Mouse (Mus musculus): ENCODE measurements around the gene Rps6kb1. TPM values are rescaled to one million over a fixed set of nuclear protein-coding genes. Genes with fewer than 3 reads are reported as not detected.

The Rps6kb1 gene
- polyA plus RNA-seq, 1 experiment from 2014 or later: 38.4 TPM

DNA sequence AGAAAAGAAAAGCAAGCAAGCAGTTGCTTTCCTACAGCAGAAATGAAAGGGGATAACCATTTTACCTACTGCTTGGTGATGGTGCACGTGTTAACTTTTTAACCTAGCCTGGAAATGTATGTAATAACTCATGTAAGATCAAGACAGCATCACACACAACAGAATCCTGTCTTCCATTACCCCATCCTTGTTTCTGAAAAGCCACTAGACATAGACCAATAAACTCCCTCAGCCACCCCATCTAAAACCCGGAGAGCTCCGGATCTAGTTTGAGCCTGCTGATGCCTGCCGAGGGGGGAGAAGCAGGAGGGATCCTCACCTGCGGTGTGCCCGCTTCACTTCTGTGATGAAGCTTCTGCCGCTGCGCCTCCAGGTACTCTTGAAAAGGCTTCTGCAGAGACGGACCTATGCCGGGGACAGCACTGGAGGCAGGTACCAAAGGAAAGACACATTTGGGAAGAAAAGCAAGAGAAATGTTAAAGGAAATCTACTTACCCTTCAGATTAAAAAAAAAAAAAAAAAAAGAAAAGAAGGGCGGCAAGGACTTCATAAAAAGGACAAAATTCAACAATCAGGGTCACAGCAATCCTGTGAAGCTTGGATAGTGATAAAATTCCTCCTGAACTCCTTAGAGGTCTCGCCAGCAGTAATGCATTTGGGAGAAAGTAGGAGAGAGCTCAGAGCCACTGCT, 41.7 kb upstream of the Rps6kb1 start:
- peak overlapping the region; percentile 71 for H3K4me3 ChIP-seq
- H3K4me2 ChIP-seq: peak overlapping the region; percentile 73
- H3K27ac ChIP-seq: peak overlapping the region; percentile 93
- peaks cover 31% of the 10 kb centered on the region for H3K4me1 ChIP-seq (replicated peaks)
- H3K9me3 ChIP-seq (replicated peaks): no peaks in the 10 kb centered on the region
- H3K9ac ChIP-seq: peak overlapping the region; percentile 81
- no peaks in the 10 kb centered on the region for H3K36me3 ChIP-seq
- H3K27me3 ChIP-seq: no peaks in the 10 kb centered on the region
- 3% methylated on average over 12 of the region's 12 CpGs for WGBS
- no peak for ATAC-seq (replicated peaks; ENCODE audit: insufficient number of reproducible peaks, insufficient read depth, low FRiP score, low read depth)

DNA sequence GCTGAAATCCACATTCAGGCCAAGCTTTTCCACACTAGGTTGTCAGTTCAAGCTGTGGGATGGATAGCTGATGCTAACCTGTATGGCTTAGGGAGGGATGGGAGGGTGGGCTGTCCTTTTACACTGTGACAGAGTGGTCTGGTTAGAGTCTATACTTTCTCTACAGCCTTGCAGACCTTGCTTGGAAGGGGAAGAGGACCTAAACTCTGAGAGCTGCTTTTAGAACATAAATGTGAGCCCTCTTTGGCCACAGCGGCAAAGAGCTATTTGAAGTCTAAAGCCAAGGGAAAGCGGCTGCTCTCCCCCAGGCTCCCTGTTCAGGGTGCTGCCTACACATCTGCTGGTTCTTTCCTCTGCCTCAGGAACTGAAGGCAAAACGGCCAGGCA, 41.0 kb upstream of the Rps6kb1 start:
- no peaks in the 10 kb centered on the region for H3K27me3 ChIP-seq
- H3K9me3 ChIP-seq (replicated peaks): no peaks in the 10 kb centered on the region
- H3K36me3 ChIP-seq: no peaks in the 10 kb centered on the region
- H3K4me3 ChIP-seq: peak overlapping the region; percentile 71
- 9% methylated on average over 3 of the region's 3 CpGs for whole genome bisulfite sequencing
- peak overlapping the region; percentile 73 for H3K4me2 ChIP-seq
- H3K9ac ChIP-seq: peak overlapping the region; percentile 60
- no peak for ATAC-seq (replicated peaks; ENCODE audit: insufficient number of reproducible peaks, insufficient read depth, low FRiP score, low read depth)
- peaks cover 38% of the 10 kb centered on the region for H3K4me1 ChIP-seq (replicated peaks)
- peak overlapping the region; percentile 93 for H3K27ac ChIP-seq

DNA sequence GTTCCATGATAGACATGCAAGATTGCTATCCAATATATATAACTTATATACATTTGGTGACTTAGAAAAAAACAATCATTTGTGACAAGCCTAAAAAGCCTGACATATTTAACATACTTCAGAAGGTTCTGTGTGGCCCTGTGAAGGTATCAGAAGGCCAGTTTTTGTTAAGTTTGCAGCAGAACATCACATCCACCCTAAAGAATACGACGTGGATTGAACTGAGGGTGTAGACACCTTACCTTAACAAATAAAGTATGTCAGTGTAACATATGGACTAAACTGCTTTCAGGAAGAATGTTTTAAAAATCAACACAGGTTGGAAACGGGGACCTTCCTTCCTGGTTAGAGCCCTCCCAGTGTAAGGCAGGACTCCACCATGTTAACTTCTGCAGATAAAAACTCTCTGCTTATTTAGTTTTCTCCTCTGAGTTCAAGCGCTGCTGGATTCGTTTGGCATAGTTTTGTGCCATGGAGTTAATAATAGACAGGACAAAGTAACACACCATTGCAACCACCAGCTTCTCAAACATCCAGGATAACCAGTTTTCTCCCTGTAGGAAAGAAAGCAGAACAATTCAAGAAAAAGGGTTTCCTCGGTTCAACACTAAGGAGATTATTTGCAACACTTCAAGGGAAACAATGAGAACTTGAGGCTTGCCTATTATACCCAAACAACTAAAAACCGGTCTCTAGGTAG, 40.4 kb upstream of the Rps6kb1 start:
- Histone ChIP-seq H3K4me2 (peak overlapping the region; percentile 73), H3K9me3 (replicated peaks) (no peaks in the 10 kb centered on the region), H3K36me3 (no peaks in the 10 kb centered on the region), H3K27ac (peak overlapping the region; percentile 93), H3K4me3 (peak overlapping the region; percentile 71), H3K9ac (peak overlapping the region; percentile 60), H3K27me3 (no peaks in the 10 kb centered on the region), H3K4me1 (replicated peaks) (peaks cover 41% of the 10 kb centered on the region)
- WGBS: 35% methylated on average over 7 of the region's 7 CpGs
- ATAC-seq (replicated peaks; ENCODE audit: insufficient number of reproducible peaks, insufficient read depth, low FRiP score, low read depth): no peak

DNA sequence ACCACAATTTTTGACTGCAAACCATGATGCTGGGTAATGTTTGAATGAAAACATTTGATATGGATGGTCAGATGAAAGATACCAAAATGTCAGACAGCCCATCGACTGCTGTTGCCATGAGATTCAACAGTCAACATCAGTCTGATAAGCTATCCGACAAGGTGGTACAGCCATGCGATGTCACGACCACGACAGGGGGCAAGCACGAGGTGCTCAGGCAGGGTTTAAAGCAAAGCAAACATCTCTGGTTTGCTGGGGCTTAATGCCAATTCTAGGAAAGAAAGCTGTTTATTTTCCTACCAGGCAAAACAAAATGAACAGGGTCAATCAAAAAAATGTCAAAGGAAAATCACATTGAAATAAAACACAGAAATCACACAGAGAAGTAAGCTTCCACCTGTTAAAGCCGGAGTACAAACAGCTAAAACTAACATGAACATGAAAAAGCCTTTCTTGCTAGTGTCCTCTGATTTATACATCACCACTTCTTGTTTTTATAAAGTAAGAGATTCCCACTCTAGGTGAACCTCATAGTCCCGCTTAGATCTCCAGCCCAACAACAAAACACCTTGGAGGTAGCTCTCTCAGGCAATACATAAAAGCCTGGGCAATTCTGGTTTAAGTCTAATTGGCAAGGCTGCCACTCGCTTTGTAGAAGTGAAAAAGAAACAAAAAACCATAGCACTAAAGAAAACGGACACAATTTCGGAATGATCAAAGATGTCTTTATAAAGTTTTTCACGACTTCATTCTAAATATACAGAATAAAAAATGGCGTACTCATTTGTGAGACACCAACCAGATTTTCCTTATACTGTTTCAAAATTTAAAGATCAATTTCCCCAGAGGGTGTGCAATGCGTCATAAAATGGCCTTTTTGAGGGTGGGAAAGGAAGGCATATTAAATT, 39.6 kb upstream of the Rps6kb1 start:
- no peaks in the 10 kb centered on the region for H3K36me3 ChIP-seq
- H3K4me1 ChIP-seq (replicated peaks): peaks cover 49% of the 10 kb centered on the region
- 0 out of 2 replicates have a peak overlapping the region, but pooled peaks have one; percentile 93 for H3K27ac ChIP-seq
- H3K27me3 ChIP-seq: no peaks in the 10 kb centered on the region
- 0 out of 2 replicates have a peak overlapping the region, but pooled peaks have one; percentile 60 for H3K9ac ChIP-seq
- no peaks in the 10 kb centered on the region for H3K9me3 ChIP-seq (replicated peaks)
- ATAC-seq (replicated peaks; ENCODE audit: insufficient number of reproducible peaks, insufficient read depth, low FRiP score, low read depth): no peak
- H3K4me2 ChIP-seq: peak overlapping the region; percentile 73
- 62% methylated on average over 14 of the region's 14 CpGs for WGBS
- peak overlapping the region; percentile 71 for H3K4me3 ChIP-seq

DNA sequence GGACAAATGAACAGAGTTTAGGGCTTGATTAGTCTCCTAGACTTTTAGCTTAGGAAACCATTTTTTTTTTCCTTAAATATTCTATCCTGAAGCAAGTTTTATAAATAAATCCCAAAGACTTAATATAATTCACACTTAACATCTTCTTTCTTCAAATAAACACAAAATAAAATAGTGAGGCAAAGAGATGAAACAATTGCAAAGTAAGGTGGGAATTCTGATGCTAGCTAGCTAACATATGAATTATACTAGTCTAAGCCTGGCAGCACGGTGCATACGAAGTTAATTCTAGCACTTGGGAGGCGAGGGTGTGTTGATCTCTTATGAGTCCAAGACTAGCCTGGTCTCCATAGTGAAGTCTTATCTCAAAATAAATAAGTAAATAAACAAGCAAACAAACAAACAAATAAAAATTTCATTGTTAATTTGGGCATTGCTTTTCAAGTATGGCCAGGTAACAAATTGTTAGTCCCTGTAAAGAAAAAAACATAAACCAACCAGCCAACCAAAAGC, 38.8 kb upstream of the Rps6kb1 start:
- peaks cover 57% of the 10 kb centered on the region for H3K4me1 ChIP-seq (replicated peaks)
- no peak overlapping the region for H3K4me3 ChIP-seq
- no peaks in the 10 kb centered on the region for H3K9me3 ChIP-seq (replicated peaks)

DNA sequence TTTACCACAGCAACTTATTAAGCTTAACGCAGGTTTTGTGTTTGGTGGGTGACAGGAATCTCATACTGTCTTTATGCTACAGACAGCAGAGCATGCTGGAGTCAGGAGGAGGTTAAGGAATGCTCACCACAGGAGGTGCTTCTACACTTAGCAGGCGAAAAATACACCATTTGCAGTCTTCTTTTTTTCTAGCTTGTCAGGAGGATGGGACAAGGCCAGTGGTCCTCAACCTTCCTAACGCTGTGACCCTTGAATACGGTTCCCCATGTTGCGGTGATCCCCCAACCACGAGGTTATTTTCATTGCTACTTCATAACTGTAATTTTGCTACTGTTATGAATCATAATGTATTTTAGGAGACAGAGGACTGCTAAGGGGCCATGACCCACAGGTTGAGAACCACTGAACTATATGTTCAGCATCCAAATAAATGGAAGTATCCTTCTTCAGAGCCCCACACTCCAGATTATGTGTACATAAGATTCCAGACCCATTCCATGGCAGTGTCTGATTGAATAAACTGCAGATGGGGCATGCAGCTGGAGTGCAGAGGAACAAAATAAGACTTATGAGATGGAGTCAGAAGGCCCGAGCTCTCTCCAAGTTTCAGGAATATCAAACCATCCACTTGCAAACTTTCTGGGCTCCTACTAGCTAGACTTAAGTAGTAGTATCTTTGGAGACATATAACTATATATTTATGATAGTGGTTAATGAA, 38.1 kb upstream of the Rps6kb1 start:
- no peaks in the 10 kb centered on the region for H3K27me3 ChIP-seq
- no peak overlapping the region for H3K4me3 ChIP-seq
- H3K4me2 ChIP-seq: 0 out of 2 replicates have a peak overlapping the region, but pooled peaks have one; percentile 1
- no peaks in the 10 kb centered on the region for H3K36me3 ChIP-seq
- WGBS: 83% methylated on average over 7 of the region's 7 CpGs
- ATAC-seq (replicated peaks; ENCODE audit: insufficient number of reproducible peaks, insufficient read depth, low FRiP score, low read depth): no peak
- H3K4me1 ChIP-seq (replicated peaks): peaks cover 52% of the 10 kb centered on the region
- H3K27ac ChIP-seq: peak overlapping the region; percentile 87
- no peak overlapping the region for H3K9ac ChIP-seq
- no peaks in the 10 kb centered on the region for H3K9me3 ChIP-seq (replicated peaks)

More for the DNA sequence above, 38.8 kb upstream of the Rps6kb1 start:
- H3K9ac ChIP-seq: no peak overlapping the region
- 82% methylated on average over 3 of the region's 3 CpGs for WGBS
- no peaks in the 10 kb centered on the region for H3K27me3 ChIP-seq
- ATAC-seq (replicated peaks; ENCODE audit: insufficient number of reproducible peaks, insufficient read depth, low FRiP score, low read depth): no peak
- peak overlapping the region; percentile 87; the same call in 1 of the 2 replicates for H3K27ac ChIP-seq
- peak overlapping the region; percentile 73; the same call in 1 of the 2 replicates for H3K4me2 ChIP-seq
- H3K36me3 ChIP-seq: no peaks in the 10 kb centered on the region

DNA sequence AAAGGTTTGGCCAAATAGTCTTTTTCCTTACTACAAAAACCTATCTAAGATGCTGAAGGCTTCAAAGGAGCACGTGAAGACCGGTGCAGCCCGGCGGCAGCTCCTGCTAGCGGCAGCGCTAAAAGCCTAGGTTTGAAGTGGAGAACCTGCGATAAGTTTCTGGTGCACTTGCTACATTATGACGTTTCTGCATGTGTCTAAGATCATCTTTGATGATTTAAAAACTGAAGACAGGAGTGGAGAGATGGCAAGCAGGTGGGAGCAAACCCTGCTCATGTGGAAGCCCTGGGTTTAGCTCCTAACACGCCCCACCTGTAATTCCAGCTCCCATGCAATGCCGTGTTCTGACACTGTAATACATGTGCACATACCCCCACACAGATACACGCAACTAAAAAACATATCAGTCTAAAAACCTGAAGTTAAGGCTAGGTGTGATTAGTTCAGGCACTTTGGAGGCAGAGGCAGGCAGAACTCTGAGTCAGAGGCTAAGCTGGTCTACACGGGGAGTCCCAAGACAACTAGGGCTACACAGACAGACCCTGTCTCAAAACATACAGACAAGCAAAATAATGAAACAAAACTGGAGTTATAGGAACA, 37.4 kb upstream of the Rps6kb1 start:
- Histone ChIP-seq H3K27ac (peak overlapping the region; percentile 87), H3K9ac (no peak overlapping the region), H3K27me3 (no peaks in the 10 kb centered on the region), H3K4me3 (0 out of 2 replicates have a peak overlapping the region, but pooled peaks have one; percentile 31), H3K36me3 (no peaks in the 10 kb centered on the region), H3K4me1 (replicated peaks) (peaks cover 55% of the 10 kb centered on the region), H3K9me3 (replicated peaks) (no peaks in the 10 kb centered on the region), H3K4me2 (peak overlapping the region; percentile 58)
- WGBS: 74% methylated on average over 12 of the region's 12 CpGs
- ATAC-seq (replicated peaks; ENCODE audit: insufficient number of reproducible peaks, insufficient read depth, low FRiP score, low read depth): no peak

DNA sequence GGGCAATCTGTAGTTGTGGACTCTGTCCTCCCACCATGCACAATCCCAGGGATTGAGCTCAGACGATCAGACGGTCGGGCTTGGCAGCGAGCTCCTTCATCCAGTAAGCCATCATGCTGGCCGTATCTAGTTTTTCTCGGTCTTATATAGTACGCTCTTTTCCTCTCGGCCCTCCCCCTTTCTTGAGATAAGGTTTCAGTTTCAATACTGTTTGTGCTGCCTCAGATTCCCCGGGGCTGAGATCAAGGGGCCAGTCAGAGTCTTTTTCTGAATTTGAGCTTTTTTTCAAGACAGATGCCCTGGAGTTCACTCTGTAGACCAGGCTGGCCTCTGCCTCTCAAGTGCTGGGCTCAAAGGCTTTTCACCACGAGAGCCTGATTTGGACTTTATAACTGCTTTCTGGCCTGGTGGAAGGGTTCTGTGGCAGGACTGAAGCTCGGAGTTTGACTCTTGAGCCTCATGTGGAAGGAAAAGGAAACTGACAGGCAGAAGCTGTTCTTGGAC, 36.7 kb upstream of the Rps6kb1 start:
- 15% methylated on average over 11 of the region's 11 CpGs for WGBS
- peak overlapping the region; percentile 31; the same call in 1 of the 2 replicates for H3K4me3 ChIP-seq
- no peaks in the 10 kb centered on the region for H3K27me3 ChIP-seq
- no peak for ATAC-seq (replicated peaks; ENCODE audit: insufficient number of reproducible peaks, insufficient read depth, low FRiP score, low read depth)
- H3K9ac ChIP-seq: peak overlapping the region; percentile 45; the same call in 1 of the 2 replicates
- peak overlapping the region; percentile 87 for H3K27ac ChIP-seq
- no peaks in the 10 kb centered on the region for H3K36me3 ChIP-seq
- H3K9me3 ChIP-seq (replicated peaks): no peaks in the 10 kb centered on the region
- peaks cover 58% of the 10 kb centered on the region for H3K4me1 ChIP-seq (replicated peaks)
- peak overlapping the region; percentile 58 for H3K4me2 ChIP-seq

DNA sequence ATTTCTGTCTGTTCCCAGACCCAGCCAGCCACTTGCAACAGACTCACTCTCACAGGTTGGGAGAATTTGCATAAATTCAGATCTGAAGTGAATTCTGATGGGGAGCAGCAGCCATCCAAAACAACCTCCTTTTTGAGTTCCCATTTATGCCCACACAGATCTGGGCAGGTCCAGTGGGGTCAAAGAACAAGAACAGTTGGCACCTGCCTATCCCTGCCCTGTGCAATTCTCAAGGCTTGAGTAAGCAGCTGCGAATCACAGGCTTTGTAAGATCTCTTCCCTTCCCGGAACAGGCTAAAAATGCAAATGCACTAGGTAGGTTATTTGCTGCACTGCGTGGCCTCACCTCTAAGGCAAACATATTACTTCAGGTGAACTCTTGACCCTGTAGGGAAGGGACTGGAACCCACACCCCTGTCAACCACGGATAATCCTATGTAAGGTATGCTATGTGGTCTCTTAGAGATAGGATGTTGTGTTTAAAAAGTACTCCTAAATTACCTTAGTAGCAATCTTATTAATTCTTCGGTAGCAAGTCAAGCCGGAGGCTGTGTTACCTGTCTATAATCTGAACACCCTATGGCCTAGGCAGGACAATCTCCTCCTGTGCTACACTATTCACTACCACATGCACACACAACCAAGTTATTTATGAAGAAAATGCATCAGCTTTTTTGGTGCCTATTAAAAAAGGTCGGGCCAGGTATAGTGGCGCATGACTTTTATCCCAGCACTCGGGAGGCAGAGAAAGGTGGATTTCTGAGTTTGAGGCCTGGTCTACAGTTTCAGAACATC, 35.9 kb upstream of the Rps6kb1 start:
- no peaks in the 10 kb centered on the region for H3K27me3 ChIP-seq
- no peaks in the 10 kb centered on the region for H3K36me3 ChIP-seq
- ATAC-seq (replicated peaks; ENCODE audit: insufficient number of reproducible peaks, insufficient read depth, low FRiP score, low read depth): no peak
- H3K9me3 ChIP-seq (replicated peaks): no peaks in the 10 kb centered on the region
- no peak overlapping the region for H3K9ac ChIP-seq
- peak overlapping the region; percentile 87 for H3K27ac ChIP-seq
- H3K4me1 ChIP-seq (replicated peaks): peaks cover 58% of the 10 kb centered on the region
- no peak overlapping the region for H3K4me3 ChIP-seq
- H3K4me2 ChIP-seq: peak overlapping the region; percentile 58
- WGBS: 83% methylated on average over 9 of the region's 9 CpGs
